Mouse (Mus musculus): Measurements from ENCODE around the gene Cars2. TPM values are rescaled to one million over a fixed set of nuclear protein-coding genes. Genes with fewer than 3 reads are reported as not detected.
"Not testable (repeated sequence)": the region's sequence is repeated elsewhere in the genome, so short reads cannot be mapped to it uniquely, and the experiment has no call there.

Gene Cars2
- total RNA-seq, 2 experiments from 2014 or later, result 13.8 to 19.4 TPM

DNA sequence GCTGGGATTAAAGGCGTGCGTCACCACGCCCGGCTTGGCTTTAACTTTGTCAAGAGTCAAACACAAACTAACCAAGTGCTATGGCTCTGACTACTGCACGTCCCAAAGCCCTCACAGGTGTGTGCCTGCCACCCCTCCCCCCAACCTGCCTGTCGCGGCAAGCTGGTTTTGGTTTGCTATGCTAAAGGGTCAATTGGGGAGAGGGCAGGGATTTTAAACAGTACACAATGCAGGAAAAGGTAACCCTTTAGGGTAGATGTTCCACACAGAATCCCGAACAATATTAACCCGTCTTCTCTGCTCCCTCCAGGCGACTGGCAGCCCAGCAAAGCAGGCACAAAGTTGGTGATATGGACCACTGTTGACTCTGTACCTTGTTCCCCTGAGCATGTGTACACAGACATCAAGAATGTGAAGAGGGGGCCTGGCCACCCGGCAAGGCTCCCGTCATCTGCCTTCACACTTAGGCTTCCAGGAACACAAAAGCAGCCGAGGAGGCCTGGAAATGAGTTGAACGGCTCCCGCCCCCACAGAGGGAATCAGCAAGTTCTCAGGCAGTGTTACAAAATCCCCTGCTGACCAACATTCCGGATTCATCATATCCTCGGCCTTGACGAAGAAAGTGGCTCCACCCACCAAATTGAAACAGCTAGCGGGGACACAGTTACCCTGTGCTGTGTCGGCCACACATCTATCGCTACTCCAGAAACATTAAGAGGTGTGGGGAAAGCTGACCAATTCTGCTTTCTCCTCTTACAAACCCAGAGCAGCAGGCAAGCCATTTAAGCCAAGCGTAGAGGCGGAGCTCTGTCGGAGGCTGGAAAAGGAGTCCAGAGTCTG is 74.0 kb downstream of the Cars2 start:
- Histone ChIP-seq H3K4me3 (peak overlapping the region; percentile 81), H3K27ac (peak overlapping the region; percentile 77)
- intact Hi-C loops (cut with DNase I), result no loop called here
- no peak for TF ChIP-seq CTCF (IDR thresholded peaks at IDR 0.05)
- DNase-seq, result peak; percentile 50

DNA sequence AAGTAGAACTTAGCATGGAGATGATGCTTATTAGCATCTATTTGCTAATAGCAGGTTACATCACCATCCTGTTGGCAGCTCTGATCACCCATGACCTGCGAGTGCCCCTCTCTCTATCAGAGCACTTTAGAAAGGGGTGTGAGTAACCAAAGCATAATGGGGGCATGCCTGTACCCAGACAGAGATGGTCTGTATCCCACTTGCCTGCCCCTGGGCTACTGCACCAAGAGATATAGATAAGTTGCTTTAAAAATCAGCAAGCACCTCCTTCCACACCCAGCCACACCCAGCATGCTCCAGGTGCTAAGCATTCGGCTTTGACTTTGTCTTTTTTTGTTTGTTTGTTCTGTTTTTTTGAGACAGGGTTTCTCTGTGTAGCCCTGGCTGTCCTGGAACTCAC is 74.7 kb downstream of the Cars2 start:
- intact Hi-C loops (cut with DNase I), result no loop called here

DNA sequence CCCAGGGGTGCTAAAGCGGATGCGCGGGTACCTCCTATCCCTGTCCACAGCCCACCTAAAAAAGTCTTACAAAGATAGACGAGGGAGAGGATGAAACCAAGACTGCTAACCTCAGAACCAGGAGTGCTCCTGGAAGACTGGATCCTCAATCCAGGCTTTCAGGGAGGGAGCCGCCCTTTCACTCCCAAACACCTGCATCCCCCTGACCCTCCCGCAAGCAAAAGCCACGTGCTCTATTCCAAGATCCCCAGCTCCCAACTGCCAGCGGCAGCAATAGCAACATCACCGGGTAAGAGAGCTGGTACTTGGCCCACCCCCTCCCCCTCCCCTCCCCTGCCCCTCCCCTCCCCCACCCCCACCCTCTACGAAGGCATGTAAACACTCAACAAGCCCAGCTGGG is 75.2 kb downstream of the Cars2 start:
- intact Hi-C loops (cut with DNase I), result no loop called here
- TF ChIP-seq CTCF (IDR thresholded peaks at IDR 0.05), result no peak
- Histone ChIP-seq H3K4me3 (no peak overlapping the region), H3K27ac (no peak overlapping the region)
- DNase-seq, result no peak

More for the DNA sequence above, 74.7 kb downstream of the Cars2 start:
- TF ChIP-seq CTCF (IDR thresholded peaks at IDR 0.05), result no peak
- no peak for DNase-seq
- Histone ChIP-seq H3K4me3 (no peak overlapping the region), H3K27ac (0 out of 2 replicates have a peak overlapping the region, but pooled peaks have one; percentile 77)

DNA sequence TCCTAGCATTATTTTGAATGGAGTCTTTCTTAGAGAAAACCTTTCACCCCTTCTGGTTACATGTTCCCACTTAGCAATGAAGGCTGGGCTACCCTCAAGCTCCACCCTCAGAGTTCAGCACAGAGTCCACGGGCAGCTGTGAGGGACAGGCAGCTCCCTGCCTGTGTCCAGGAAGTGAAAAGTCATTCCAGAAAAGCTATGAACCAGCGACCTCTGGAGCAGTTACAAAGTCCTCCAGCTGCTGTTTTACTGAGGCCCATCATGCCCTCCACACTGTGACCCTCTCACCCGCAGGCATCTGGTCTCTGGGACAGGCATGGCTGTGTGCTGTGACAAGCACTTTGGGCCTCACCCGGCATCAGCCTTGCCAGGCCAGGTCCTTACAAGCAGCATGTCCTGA is 77.5 kb downstream of the Cars2 start:
- intact Hi-C loops (cut with DNase I), result no loop called here
- no peak for DNase-seq
- 0 out of 2 replicates have a peak overlapping the region, but pooled peaks have one; percentile 44 for H3K27ac ChIP-seq
- no peak overlapping the region for H3K4me3 ChIP-seq
- TF ChIP-seq CTCF (IDR thresholded peaks at IDR 0.05), result no peak

DNA sequence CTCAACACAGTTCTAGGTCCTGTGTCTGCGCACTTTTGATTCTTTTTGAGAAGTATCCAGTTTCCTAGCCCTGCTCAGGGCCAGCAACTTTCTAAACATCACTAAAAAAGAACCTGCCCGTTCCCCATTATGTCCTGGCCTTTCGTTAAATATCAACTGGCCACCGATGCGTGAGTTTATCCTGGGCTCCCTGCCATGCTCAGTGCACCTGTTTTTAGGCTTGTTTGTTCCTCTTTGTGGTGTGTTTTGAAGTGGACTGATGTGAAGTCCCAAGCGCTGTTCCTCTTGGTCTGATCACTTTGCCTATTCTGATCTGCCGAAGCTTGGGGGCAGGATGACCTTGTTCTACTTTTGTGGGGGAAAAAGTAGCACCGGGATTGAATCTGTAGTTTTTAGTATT is 79.3 kb downstream of the Cars2 start:
- intact Hi-C loops (cut with DNase I), result no loop called here
- H3K27ac ChIP-seq, result no peak overlapping the region

DNA sequence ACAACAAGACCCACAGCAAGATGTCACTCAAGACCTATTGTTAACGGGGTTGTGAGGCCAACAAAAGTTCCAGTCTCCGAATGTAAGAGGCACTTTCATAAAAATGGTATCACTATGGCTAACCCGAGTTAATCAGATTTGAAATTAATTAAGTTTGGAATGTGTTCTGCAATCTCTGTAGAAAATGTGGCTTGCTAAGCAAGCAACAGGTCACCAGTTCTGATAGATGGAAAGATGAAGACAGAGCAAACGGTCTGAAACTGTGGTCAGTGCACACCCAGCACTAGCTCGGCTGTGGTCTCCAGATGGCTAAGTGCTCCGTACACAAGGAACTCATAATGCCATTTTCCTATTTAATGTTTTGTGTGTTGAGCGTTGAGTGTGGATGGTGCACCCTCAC is 79.9 kb downstream of the Cars2 start:
- no peak for DNase-seq
- intact Hi-C loops (cut with DNase I), result no loop called here
- Histone ChIP-seq H3K27ac (no peak overlapping the region), H3K4me3 (no peak overlapping the region)
- TF ChIP-seq CTCF (IDR thresholded peaks at IDR 0.05), result no peak

More for the DNA sequence above, 79.3 kb downstream of the Cars2 start:
- no peak for DNase-seq
- TF ChIP-seq CTCF (IDR thresholded peaks at IDR 0.05), result no peak
- no peak overlapping the region for H3K4me3 ChIP-seq

DNA sequence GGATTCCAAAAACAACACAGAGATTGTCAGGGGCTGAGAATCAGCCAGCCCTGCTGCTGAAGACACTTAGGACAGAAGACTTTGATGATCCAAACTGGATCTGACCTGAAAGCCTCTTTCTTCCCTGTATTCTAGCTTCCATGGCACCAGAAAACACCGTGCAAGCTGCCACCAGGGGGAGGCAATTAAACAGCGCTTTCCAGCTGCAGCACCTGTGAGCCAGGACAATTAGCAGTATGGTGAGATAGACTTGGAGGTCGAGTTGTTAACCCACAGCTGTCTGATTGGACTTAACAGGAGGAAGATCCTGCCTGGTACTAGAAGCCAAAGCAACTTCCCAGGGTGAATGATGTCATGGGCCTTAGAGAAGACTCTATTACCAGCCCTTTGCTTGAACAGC is 81.5 kb downstream of the Cars2 start:
- peak; percentile 60 for TF ChIP-seq CTCF (IDR thresholded peaks at IDR 0.05)
- intact Hi-C loops (cut with DNase I), result no loop called here
- no peak overlapping the region for H3K27ac ChIP-seq
- peak; percentile 45 for DNase-seq
- no peak overlapping the region for H3K4me3 ChIP-seq

DNA sequence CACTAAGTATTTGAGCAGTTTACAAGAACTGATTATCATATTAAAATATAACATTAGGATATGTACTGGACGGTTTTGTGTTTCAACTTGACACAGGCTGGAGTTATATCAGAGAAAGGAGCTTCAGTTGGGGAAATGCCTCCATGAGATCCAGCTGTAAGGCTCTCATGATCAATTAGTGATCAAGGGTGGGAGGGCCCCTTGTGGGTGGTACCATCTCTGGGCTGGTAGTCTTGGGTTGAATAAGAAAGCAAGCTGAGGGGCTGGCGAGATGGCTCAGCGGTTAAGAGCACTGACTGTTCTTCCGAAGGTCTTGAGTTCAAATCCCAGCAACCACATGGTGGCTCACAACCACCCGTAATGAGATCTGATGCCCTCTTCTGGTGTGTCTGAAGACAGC is 84.1 kb downstream of the Cars2 start:
- H3K27ac ChIP-seq; intact Hi-C loops (cut with DNase I); H3K4me3 ChIP-seq; DNase-seq: not testable (repeated sequence)

DNA sequence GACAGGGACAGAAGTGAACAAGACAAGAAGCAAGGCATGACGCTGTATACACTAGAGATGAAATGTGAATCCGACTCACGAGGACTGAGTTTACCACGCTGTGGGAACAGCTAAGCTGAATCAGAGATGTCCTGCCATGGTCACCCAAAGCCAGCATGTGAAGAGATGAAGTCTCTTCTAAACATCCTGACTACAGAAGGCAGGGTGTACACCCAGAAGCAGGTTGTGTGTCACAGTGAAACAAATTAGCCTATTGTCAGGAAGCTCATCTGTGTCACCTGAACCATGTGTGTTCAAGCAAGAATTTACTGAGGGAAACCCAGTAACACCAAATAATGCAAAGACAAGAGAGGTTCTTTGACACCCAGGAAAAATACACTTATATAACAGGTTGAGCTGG is 85.0 kb downstream of the Cars2 start:
- DNase-seq, result no peak
- H3K4me3 ChIP-seq, result no peak overlapping the region
- TF ChIP-seq CTCF (IDR thresholded peaks at IDR 0.05), result no peak
- H3K27ac ChIP-seq, result no peak overlapping the region
- intact Hi-C loops (cut with DNase I), result no loop called here

DNA sequence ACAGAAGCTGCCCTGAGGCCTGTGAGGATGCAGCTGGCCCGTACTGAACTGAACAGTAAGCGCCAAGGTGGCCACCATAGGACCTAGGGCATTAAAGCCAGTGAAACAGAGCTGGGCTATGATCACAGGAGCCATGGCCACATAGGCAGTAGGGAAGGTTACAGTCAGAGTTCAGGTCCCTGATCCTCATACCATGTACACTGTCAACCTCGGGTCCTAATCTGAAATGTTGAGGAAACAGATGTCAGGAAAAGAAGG is 85.9 kb downstream of the Cars2 start:
- H3K4me3 ChIP-seq, result no peak overlapping the region
- no peak overlapping the region for H3K27ac ChIP-seq
- DNase-seq, result no peak
- no peak for TF ChIP-seq CTCF (IDR thresholded peaks at IDR 0.05)
- intact Hi-C loops (cut with DNase I), result no loop called here

Other genes starting within 250 kb of the Cars2 start
- 10 to 100 TPM; 51.3 to 69.5 TPM for gene Col4a2, start 238.0 kb downstream of the Cars2 start, total RNA-seq (2021)
- 100 to 1,000 TPM in 1 of 2 experiments, 10 to 100 TPM in 1; 73.3 to 117 TPM for gene Col4a1, start 238.0 kb downstream of the Cars2 start, total RNA-seq (2021)
- gene Rab20, start 72.1 kb downstream of the Cars2 start, total RNA-seq (2021), result 1 to 10 TPM; 1.3 to 2.5 TPM
- 10 to 100 TPM; 28.1 to 31.2 TPM for gene Naxd, start 53.3 kb downstream of the Cars2 start, total RNA-seq (2021)
- 10 to 100 TPM; 15.5 to 19.9 TPM for gene Ing1, start 4.8 kb upstream of the Cars2 start, total RNA-seq (2021)
- 10 to 100 TPM; 15.3 to 16.0 TPM for gene Ankrd10, start 85.0 kb upstream of the Cars2 start, total RNA-seq (2021)
- gene 1700016D06Rik, start 150.3 kb upstream of the Cars2 start, total RNA-seq (2021), result not detected
- 10 to 100 TPM; 30.3 to 50.9 TPM for gene Arhgef7, start 176.9 kb upstream of the Cars2 start, total RNA-seq (2021)